Comparison of ENCODE assay signal across 7 mouse cellular contexts in genomic region chr5:67426011-67426410, GRCm38 (mm10). TPM values are rescaled to one million over a fixed set of nuclear protein-coding genes. Genes with fewer than 3 reads are reported as not detected.
DNase-seq lines count a peak whose midpoint lies in the region; ATAC-seq lines count a peak whose summit lies in the region.

No protein-coding gene starts in this region.

- H3K4me2 ChIP-seq in lung, embryonic 16.5 days (ENCODE audit: low read depth, low read length) = peak overlapping the region; percentile 90
- H3K4me2 ChIP-seq in forebrain, embryonic 11.5 days (ENCODE audit: low read depth, low read length, severe bottlenecking) = peak overlapping the region; percentile 77
- peak overlapping the region; percentile 83 for H3K4me2 ChIP-seq in limb, embryonic 13.5 days (replicated peaks)
- H3K4me2 ChIP-seq in stomach, embryonic 15.5 days = peak overlapping the region; percentile 91

- H3K27ac ChIP-seq in lung, embryonic 16.5 days (ENCODE audit: low read length) = no peak overlapping the region
- no peak overlapping the region for H3K27ac ChIP-seq in forebrain, embryonic 11.5 days (ENCODE audit: low read depth, low read length)
- no peak overlapping the region for H3K27ac ChIP-seq in limb, embryonic 13.5 days
- H3K27ac ChIP-seq in stomach, embryonic 15.5 days = no peak overlapping the region

- H3K27me3 ChIP-seq in lung, embryonic 16.5 days (ENCODE audit: control insufficient read depth, insufficient read depth, low read depth, low read length) = peaks cover 11% of the 10 kb centered on the region
- peaks cover 16% of the 10 kb centered on the region for H3K27me3 ChIP-seq in forebrain, embryonic 11.5 days (ENCODE audit: control insufficient read depth, insufficient read depth, low read length)
- H3K27me3 ChIP-seq in limb, embryonic 13.5 days = peaks cover 40% of the 10 kb centered on the region
- peaks cover 15% of the 10 kb centered on the region for H3K27me3 ChIP-seq in stomach, embryonic 15.5 days (replicated peaks)

- DNase-seq in lung, postnatal 25 days (ENCODE audit: low spot score) = no peak
- no peak for DNase-seq in forebrain, embryonic 11.5 days (ENCODE audit: low spot score)
- no peak for DNase-seq in Muller cell, postnatal 12 days (ENCODE audit: inconsistent ontology term)

- peak overlapping the region; percentile 76 for H3K4me3 ChIP-seq in lung, embryonic 16.5 days (ENCODE audit: low read length)
- peak overlapping the region; percentile 66 for H3K4me3 ChIP-seq in forebrain, embryonic 11.5 days (ENCODE audit: low read depth, low read length)
- H3K4me3 ChIP-seq in limb, embryonic 13.5 days = peak overlapping the region; percentile 70
- H3K4me3 ChIP-seq in stomach, embryonic 15.5 days (replicated peaks) = peak overlapping the region; percentile 72; the same call in 1 of the 2 replicates

- WGBS in lung, embryonic 16.5 days = 26% methylated on average over 5 of the region's 5 CpGs
- 16% methylated on average over 5 of the region's 5 CpGs for WGBS in forebrain, embryonic 11.5 days
- 17% methylated on average over 5 of the region's 5 CpGs for WGBS in limb, embryonic 13.5 days
- WGBS in stomach, embryonic 15.5 days = 33% methylated on average over 5 of the region's 5 CpGs

- no peaks in the 10 kb centered on the region for H3K36me3 ChIP-seq in lung, embryonic 16.5 days (ENCODE audit: control insufficient read depth, insufficient read depth, low read length)
- no peaks in the 10 kb centered on the region for H3K36me3 ChIP-seq in forebrain, embryonic 11.5 days (ENCODE audit: control insufficient read depth, insufficient read depth, low read length)
- H3K36me3 ChIP-seq in limb, embryonic 13.5 days = no peaks in the 10 kb centered on the region
- no peaks in the 10 kb centered on the region for H3K36me3 ChIP-seq in stomach, embryonic 15.5 days

- ATAC-seq in lung, embryonic 16.5 days (ENCODE audit: low read depth) = no peak
- ATAC-seq in forebrain, embryonic 11.5 days (replicated peaks; ENCODE audit: low FRiP score) = no peak
- ATAC-seq in limb, embryonic 13.5 days (ENCODE audit: low FRiP score, low read depth) = no peak
- no peak for ATAC-seq in stomach, embryonic 15.5 days (ENCODE audit: insufficient read depth, low FRiP score, low read depth)
- no peak for ATAC-seq in activated CD4-positive, CD25-positive, alpha-beta regulatory T cell, adult 4 months

- no peaks in the 10 kb centered on the region for H3K9me3 ChIP-seq in lung, embryonic 16.5 days (ENCODE audit: control insufficient read depth, low read length)
- no peaks in the 10 kb centered on the region for H3K9me3 ChIP-seq in forebrain, embryonic 11.5 days (ENCODE audit: control insufficient read depth, low read length)
- no peaks in the 10 kb centered on the region for H3K9me3 ChIP-seq in limb, embryonic 13.5 days
- H3K9me3 ChIP-seq in stomach, embryonic 15.5 days = no peaks in the 10 kb centered on the region

- peak overlapping the region; percentile 69 for H3K9ac ChIP-seq in lung, embryonic 16.5 days (ENCODE audit: low read length)
- peak overlapping the region; percentile 56 for H3K9ac ChIP-seq in forebrain, embryonic 11.5 days (ENCODE audit: low read length)
- no peak overlapping the region for H3K9ac ChIP-seq in limb, embryonic 13.5 days
- H3K9ac ChIP-seq in stomach, embryonic 15.5 days = no peak overlapping the region

- peaks cover 9% of the 10 kb centered on the region; the same call in 1 of the 2 replicates for H3K4me1 ChIP-seq in lung, embryonic 16.5 days (replicated peaks; ENCODE audit: control insufficient read depth, insufficient read depth, low read length)
- peaks cover 6% of the 10 kb centered on the region for H3K4me1 ChIP-seq in forebrain, embryonic 11.5 days (replicated peaks; ENCODE audit: control insufficient read depth, insufficient read depth, low read length)
- peaks cover 8% of the 10 kb centered on the region; the same call in 1 of the 2 replicates for H3K4me1 ChIP-seq in limb, embryonic 13.5 days
- peaks cover 10% of the 10 kb centered on the region; the same call in 1 of the 2 replicates for H3K4me1 ChIP-seq in stomach, embryonic 15.5 days

RNA-seq across cellular contexts. Expression of gene Bend4, which starts 2.1 kb away (rescaled TPM):
- 7.4 and 7.5 TPM in 2 replicates for polyA plus RNA-seq in lung, embryonic 16.5 days (2015; fragmentation: Nextera tagmentation; extraction: Ambion mirVana)
- 10.7 and 11.6 TPM in 2 replicates for polyA plus RNA-seq in forebrain, embryonic 11.5 days (2014; fragmentation: Nextera tagmentation; extraction: Ambion mirVana)
- 4.9 and 5.3 TPM in 2 replicates for polyA plus RNA-seq in limb, embryonic 13.5 days (2015; fragmentation: Nextera tagmentation; extraction: Ambion mirVana)
- polyA plus RNA-seq in stomach, embryonic 15.5 days (2015; fragmentation: Nextera tagmentation; extraction: Ambion mirVana) = 2.8 and 3.0 TPM in 2 replicates
- under 1 TPM; 0.19 to 0.20 TPM for polyA plus RNA-seq in activated CD4-positive, CD25-positive, alpha-beta regulatory T cell, adult 4 months (2017; shearing (Covaris generic))

Comparison
In these comparisons a context has a peak if more than half of its experiments do, and no peak if none do; other contexts are left out.
1. H3K9ac ChIP-seq: peak in lung, embryonic 16.5 days (single experiment) and forebrain, embryonic 11.5 days (single experiment); none in limb, embryonic 13.5 days (single experiment) and stomach, embryonic 15.5 days (single experiment).
2. Peak in every context shown above with its lines, with median percentiles within 50 percentile points of each other: H3K4me2 ChIP-seq and H3K4me3 ChIP-seq.